Mouse (Mus musculus): ENCODE measurements around the gene Wdfy4.

DNA sequence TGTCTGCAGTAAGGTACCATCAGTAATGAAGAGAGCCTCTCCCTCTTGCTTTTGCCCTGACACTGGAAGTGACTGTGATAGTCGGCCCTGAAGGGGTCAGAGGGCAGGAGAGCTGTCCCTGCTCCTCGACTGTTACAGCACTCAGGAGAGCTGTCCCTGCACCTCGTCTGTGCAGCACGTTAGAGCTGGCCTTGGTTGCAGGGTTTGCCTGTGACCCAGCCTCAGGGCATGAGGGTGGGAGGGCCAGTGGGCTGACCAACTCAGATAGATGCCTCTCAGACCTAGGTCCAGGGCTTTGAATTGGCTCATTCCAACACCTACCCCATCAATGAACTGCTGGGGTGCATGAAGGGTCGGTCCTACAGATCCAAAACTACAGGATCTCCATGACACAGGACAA lies 23.0 kb upstream of the Wdfy4 start:
- no peak for TF ChIP-seq CTCF (IDR thresholded peaks at IDR 0.05; ENCODE audit: insufficient read depth, low read depth, low read length)
- TF ChIP-seq POLR2A (IDR thresholded peaks at IDR 0.05; ENCODE audit: insufficient read depth, low read depth, low read length) = no peak
